Mouse (Mus musculus): ENCODE results near the gene Ccn1. TPM values are rescaled to one million over a fixed set of nuclear protein-coding genes. Genes with fewer than 3 reads are reported as not detected.

Gene Ccn1
- polyA plus RNA-seq, 1 experiment: 2.0 TPM

DNA sequence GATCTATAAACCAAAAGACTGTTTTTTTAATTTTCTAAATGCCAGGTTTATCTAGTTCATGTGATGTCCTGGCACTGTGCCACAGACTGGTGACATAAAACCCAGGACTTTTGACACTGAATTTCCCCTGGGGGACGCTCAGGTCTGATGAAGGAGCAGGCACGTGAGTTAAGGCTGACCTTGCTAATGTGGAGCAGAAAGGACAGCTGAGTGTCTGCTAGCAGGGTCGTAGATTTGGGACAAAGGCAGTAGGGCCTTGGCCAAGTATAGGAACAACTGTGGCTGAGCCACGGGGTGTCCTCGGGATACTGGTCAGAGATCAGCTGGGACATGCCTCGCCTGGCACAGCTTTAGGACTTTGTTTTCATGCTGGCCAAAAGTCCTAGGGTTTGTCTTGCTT lies 5.2 kb upstream of the Ccn1 start:
- Histone ChIP-seq H3K27me3 (ENCODE audit: control insufficient read depth, insufficient read depth, low read length) (no peaks in the 10 kb centered on the region), H3K36me3 (ENCODE audit: control insufficient read depth, insufficient read depth, low read length) (no peaks in the 10 kb centered on the region)

DNA sequence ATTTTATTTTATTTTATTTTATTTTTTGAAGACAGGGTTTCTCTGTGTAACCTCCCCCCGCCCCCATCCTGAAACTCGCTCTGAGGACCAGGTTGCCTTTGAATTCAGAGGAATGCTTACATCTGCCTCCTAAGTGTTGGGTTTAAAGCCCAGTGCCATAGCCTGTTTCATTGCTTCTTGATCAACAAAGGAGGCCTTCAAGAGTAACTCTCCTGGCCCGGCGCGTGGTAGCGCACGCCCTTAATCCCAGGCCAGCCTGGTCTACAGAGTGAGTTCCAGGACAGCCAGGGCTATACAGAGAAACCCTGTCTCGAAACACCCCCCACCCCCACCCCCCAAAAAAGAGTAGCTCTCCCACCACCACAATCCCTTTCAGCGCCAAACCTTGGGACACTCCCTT lies 4.2 kb upstream of the Ccn1 start:
- Histone ChIP-seq H3K4me3 (ENCODE audit: control insufficient read depth, low read depth, low read length) (no peak overlapping the region), H3K4me1 (ENCODE audit: control insufficient read depth, insufficient read depth, low read length) (peaks cover 17% of the 10 kb centered on the region), H3K36me3 (ENCODE audit: control insufficient read depth, insufficient read depth, low read length) (no peaks in the 10 kb centered on the region), H3K27ac (ENCODE audit: control insufficient read depth, insufficient read depth, low read depth, low read length) (no peak overlapping the region), H3K27me3 (ENCODE audit: control insufficient read depth, insufficient read depth, low read length) (no peaks in the 10 kb centered on the region)
- TF ChIP-seq CTCF (IDR thresholded peaks at IDR 0.05; ENCODE audit: control insufficient read depth, insufficient read depth, insufficient replicate concordance, low read depth, low read length) (no peak), POLR2A (IDR thresholded peaks at IDR 0.05; ENCODE audit: control insufficient read depth, low read depth, low read length) (no peak)

More for the DNA sequence above, 5.2 kb upstream of the Ccn1 start:
- no peak overlapping the region for H3K4me3 ChIP-seq (ENCODE audit: control insufficient read depth, low read depth, low read length)
- H3K4me1 ChIP-seq (ENCODE audit: control insufficient read depth, insufficient read depth, low read length): peaks cover 16% of the 10 kb centered on the region
- H3K27ac ChIP-seq (ENCODE audit: control insufficient read depth, insufficient read depth, low read depth, low read length): no peak overlapping the region
- TF ChIP-seq CTCF (IDR thresholded peaks at IDR 0.05; ENCODE audit: control insufficient read depth, insufficient read depth, insufficient replicate concordance, low read depth, low read length) (no peak), POLR2A (IDR thresholded peaks at IDR 0.05; ENCODE audit: control insufficient read depth, low read depth, low read length) (no peak)

DNA sequence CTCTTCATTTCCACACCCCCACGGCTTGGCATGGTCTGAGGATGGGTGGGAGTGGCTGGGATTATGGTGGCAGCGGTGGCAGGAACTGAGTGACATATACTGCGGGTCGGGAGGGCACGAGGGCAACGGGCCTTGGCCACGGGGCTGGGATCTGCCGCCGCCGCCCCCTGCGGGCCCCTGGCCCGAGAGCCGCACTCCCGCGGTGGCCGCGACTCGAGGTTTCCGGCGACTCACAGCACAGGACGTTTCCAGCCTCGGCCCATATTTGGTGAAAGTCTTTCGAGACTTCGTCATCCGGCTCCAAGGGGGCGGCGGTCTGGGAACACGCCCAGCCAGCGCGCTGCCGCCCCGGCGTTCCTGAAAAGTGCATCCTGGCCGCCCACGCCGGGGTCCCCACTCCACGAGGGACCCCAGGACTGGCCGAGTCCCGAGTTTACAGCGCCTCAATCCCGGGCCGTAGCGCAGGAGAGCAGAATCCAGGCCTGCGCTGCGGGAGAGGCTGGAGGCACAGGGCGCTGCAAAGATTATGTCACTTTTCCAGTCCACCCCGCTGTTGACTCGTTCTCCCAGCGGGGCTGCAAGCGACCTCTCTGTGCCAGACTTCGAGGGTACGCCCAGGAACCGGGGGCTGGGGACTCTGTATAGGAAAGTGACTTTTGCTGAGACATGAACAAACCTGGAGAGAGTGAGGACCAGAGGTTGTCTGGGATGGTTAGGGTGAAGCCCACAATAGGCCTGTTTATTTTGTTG lies 3.6 kb upstream of the Ccn1 start:
- TF ChIP-seq POLR2A (IDR thresholded peaks at IDR 0.05; ENCODE audit: control insufficient read depth, low read depth, low read length) (no peak), CTCF (IDR thresholded peaks at IDR 0.05; ENCODE audit: control insufficient read depth, insufficient read depth, insufficient replicate concordance, low read depth, low read length) (no peak)
- H3K4me3 ChIP-seq (ENCODE audit: control insufficient read depth, low read depth, low read length): peak overlapping the region; percentile 75
- H3K36me3 ChIP-seq (ENCODE audit: control insufficient read depth, insufficient read depth, low read length): no peaks in the 10 kb centered on the region
- peak overlapping the region; percentile 72 for H3K27ac ChIP-seq (ENCODE audit: control insufficient read depth, insufficient read depth, low read depth, low read length)
- H3K4me1 ChIP-seq (ENCODE audit: control insufficient read depth, insufficient read depth, low read length): peaks cover 19% of the 10 kb centered on the region
- H3K27me3 ChIP-seq (ENCODE audit: control insufficient read depth, insufficient read depth, low read length): no peaks in the 10 kb centered on the region

- peaks cover 2% of the 10 kb centered on the region; the same call in 1 of the 2 replicates for H3K27me3 ChIP-seq (ENCODE audit: control insufficient read depth, insufficient read depth, low read length)
- peaks cover 23% of the 10 kb centered on the region for H3K4me1 ChIP-seq (ENCODE audit: control insufficient read depth, insufficient read depth, low read length)
- H3K4me3 ChIP-seq (ENCODE audit: control insufficient read depth, low read depth, low read length): peak overlapping the region; percentile 75
- no peaks in the 10 kb centered on the region for H3K36me3 ChIP-seq (ENCODE audit: control insufficient read depth, insufficient read depth, low read length)
- peak overlapping the region; percentile 72 for H3K27ac ChIP-seq (ENCODE audit: control insufficient read depth, insufficient read depth, low read depth, low read length)
- no peak for TF ChIP-seq POLR2A (IDR thresholded peaks at IDR 0.05; ENCODE audit: control insufficient read depth, low read depth, low read length)
- no peak for TF ChIP-seq CTCF (IDR thresholded peaks at IDR 0.05; ENCODE audit: control insufficient read depth, insufficient read depth, insufficient replicate concordance, low read depth, low read length)
Observed at GRCm38 (mm10) chr3:145652322-145653131, 2.7 kb upstream of the Ccn1 start.

GRCm38 (mm10) chr3:145651978-145652321 lies 2.2 kb upstream of the Ccn1 start:
- peak overlapping the region; percentile 32 for H3K4me3 ChIP-seq (ENCODE audit: control insufficient read depth, low read depth, low read length)
- H3K4me1 ChIP-seq (ENCODE audit: control insufficient read depth, insufficient read depth, low read length): peaks cover 26% of the 10 kb centered on the region
- H3K27me3 ChIP-seq (ENCODE audit: control insufficient read depth, insufficient read depth, low read length): peaks cover 2% of the 10 kb centered on the region; the same call in 1 of the 2 replicates

GRCm38 (mm10) chr3:145651029-145651977 lies 1.5 kb upstream of the Ccn1 start:
- Histone ChIP-seq H3K4me1 (ENCODE audit: control insufficient read depth, insufficient read depth, low read length) (peaks cover 26% of the 10 kb centered on the region), H3K27me3 (ENCODE audit: control insufficient read depth, insufficient read depth, low read length) (peaks cover 2% of the 10 kb centered on the region; the same call in 1 of the 2 replicates)

More at GRCm38 (mm10) chr3:145651978-145652321, 2.2 kb upstream of the Ccn1 start:
- peak overlapping the region; percentile 40; the same call in 1 of the 2 replicates for H3K27ac ChIP-seq (ENCODE audit: control insufficient read depth, insufficient read depth, low read depth, low read length)
- no peaks in the 10 kb centered on the region for H3K36me3 ChIP-seq (ENCODE audit: control insufficient read depth, insufficient read depth, low read length)
- no peak for TF ChIP-seq CTCF (IDR thresholded peaks at IDR 0.05; ENCODE audit: control insufficient read depth, insufficient read depth, insufficient replicate concordance, low read depth, low read length)
- TF ChIP-seq POLR2A (IDR thresholded peaks at IDR 0.05; ENCODE audit: control insufficient read depth, low read depth, low read length): no peak

More at GRCm38 (mm10) chr3:145651029-145651977, 1.5 kb upstream of the Ccn1 start:
- Histone ChIP-seq H3K27ac (ENCODE audit: control insufficient read depth, insufficient read depth, low read depth, low read length) (peak overlapping the region; percentile 20; the same call in 1 of the 2 replicates), H3K4me3 (ENCODE audit: control insufficient read depth, low read depth, low read length) (peak overlapping the region; percentile 10; the same call in 1 of the 2 replicates), H3K36me3 (ENCODE audit: control insufficient read depth, insufficient read depth, low read length) (no peaks in the 10 kb centered on the region)
- TF ChIP-seq CTCF (IDR thresholded peaks at IDR 0.05; ENCODE audit: control insufficient read depth, insufficient read depth, insufficient replicate concordance, low read depth, low read length) (no peak), POLR2A (IDR thresholded peaks at IDR 0.05; ENCODE audit: control insufficient read depth, low read depth, low read length) (no peak)
